Mouse (Mus musculus) monocyte, adult 2 months (primary cell): ENCODE data around the gene Inpp5f.
A peak's percentile ranks its signal among the peaks of the same experiment; 100 is the strongest.
"Not testable (repeated sequence)": the region's sequence is repeated elsewhere in the genome, so short reads cannot be mapped to it uniquely, and the experiment has no call there.

Experiments used
- DNase-seq, 2 experiments: peaks; one replicate each; pipeline ENCODE4 v3.0.0; 2022; ENCODE audit warnings: low spot score in 2 of 2, low read depth in 1 of 2

Gene Inpp5f

DNA sequence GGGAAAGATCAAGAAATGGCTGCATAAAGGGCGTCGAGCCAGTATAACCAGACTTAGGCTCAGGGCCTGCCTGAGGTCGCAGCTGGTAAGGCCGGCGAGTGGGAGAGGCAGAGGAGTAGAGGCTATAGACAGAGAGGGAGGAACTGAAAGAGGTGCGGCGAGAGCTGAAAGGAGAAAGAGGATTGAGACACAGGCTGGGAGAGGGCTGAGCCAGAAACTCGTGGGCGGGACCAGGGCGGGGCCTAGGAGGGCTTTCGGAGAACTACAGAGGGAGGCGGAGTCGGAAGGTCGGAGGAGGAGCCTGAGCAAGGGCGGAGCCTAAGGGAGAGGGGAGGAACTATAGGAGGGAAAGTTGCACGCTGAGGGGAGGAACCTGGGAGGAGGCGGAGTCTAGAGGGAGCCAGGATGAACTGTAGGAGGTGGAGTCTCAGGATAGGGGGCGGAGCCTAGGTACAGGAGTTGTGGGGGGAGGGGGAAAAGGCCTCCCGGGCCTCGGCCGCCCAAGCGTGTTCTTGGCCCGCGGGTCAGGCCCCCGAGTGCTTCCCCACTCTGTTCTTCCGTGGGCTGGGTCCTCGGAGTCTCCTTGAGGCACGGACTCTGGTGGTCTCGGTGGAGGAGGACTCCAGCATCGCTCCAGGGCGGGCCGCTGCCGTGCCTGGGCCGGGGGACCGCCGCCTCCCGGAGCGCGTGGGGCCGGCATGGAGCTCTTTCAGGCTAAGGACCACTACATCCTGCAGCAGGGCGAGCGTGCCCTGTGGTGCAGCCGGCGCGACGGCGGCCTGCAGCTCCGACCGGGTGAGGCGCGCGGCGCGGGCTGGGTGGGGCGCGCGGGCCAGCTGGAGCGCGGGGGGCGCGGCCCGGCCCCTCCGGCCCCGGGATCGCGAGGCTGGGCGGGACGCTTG lies at the start of gene Inpp5f:
TSS of gene Inpp5f (plus strand) at position 432 of the 902 bp plus-strand sequence.
- peak; percentile 99 to 100 for DNase-seq

GRCm38 (mm10) chr7:128563373-128563772 lies 47.8 kb upstream of the Inpp5f start:
- DNase-seq = peak in 1 of 2 experiments; percentile 6

DNA sequence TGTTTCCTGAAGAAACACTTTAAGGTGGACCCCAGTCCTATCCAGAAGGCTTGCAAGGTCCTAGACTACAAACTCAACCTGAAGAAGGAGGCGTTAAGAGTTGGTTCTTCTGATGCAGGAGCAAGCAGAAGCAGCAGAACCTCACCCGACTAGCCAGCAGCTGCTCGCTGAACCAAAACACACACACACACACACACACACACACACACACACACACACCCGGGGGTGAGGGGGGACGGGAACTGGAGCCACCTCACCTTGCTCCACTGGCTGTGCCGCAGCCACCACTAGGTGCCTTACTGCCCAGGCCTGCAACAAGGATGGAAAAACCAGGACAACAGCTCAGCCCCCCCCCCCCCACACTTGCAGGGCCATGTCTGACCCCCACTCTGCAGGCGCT lies 44.8 kb upstream of the Inpp5f start:
- no peak for DNase-seq

DNA sequence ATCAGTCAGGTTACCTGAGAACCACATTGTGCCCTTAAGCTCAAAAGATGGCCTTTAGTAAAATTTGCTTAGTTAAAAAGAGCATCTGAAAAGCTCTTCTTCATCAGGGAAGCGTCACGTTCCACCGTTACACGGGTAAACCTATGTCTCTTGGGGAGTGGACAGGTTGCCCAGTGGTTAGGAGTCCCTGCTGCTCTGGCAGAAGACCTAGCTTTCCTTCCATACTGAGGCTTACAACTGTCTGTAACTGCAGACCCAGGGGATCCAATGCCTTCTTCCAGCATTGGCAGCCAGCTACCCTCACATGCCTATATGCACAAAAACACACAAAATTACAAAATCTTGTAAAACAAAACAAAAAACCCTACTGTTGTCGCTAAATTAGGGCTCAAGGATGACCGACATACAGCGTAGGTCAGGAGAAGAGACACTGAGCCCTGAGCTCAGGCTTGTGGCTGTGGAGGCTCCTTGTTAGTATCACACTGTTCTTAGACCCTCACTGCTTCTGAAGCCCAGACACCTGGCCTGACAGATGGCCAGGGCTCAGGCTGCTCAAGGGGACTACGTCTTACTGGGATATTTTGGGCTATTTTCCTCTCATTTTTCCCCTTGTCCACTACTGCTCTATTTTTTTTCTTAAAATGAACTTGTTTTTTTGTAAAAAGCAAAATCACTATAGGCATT lies 43.4 kb upstream of the Inpp5f start:
- no peak for DNase-seq

- peak; percentile 33 to 40 for DNase-seq
These were observed 41.7 kb upstream of the Inpp5f start for GRCm38 (mm10) chr7:128569429-128569828.

GRCm38 (mm10) chr7:128569987-128570656 lies 41.0 kb upstream of the Inpp5f start:
- DNase-seq = peak; percentile 7 to 21

DNA sequence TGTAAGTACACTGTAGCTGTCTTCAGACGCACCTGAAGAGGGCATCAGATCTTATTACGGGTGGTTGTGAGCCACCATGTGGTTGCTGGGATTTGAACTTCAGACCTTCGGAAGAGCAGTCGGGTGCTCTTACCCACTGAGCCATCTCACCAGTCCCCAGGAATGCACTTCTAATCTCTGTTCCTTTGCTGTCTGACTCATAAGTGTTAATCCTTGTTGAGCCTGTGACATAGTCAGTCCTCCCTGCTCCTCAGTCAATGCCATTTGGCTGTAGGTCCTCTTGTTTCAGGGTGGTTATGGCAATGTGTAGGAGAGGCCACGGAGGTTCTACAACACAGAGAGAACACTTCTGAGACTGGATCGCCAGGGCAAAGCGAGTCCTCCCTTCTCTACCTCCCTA lies 40.5 kb upstream of the Inpp5f start:
- not testable (repeated sequence) for DNase-seq

- no peak for DNase-seq
These were observed 39.1 kb upstream of the Inpp5f start for GRCm38 (mm10) chr7:128572030-128572429.

- DNase-seq = no peak
These were observed 35.9 kb upstream of the Inpp5f start for GRCm38 (mm10) chr7:128575211-128575610.

GRCm38 (mm10) chr7:128575794-128576193 lies 35.3 kb upstream of the Inpp5f start:
- no peak for DNase-seq

- DNase-seq = no peak
These were observed 33.5 kb upstream of the Inpp5f start for GRCm38 (mm10) chr7:128577607-128578006.

- no peak for DNase-seq
These were observed 32.8 kb upstream of the Inpp5f start for GRCm38 (mm10) chr7:128578199-128578945.

- no peak for DNase-seq
These were observed 31.7 kb upstream of the Inpp5f start for GRCm38 (mm10) chr7:128579381-128579780.

DNA sequence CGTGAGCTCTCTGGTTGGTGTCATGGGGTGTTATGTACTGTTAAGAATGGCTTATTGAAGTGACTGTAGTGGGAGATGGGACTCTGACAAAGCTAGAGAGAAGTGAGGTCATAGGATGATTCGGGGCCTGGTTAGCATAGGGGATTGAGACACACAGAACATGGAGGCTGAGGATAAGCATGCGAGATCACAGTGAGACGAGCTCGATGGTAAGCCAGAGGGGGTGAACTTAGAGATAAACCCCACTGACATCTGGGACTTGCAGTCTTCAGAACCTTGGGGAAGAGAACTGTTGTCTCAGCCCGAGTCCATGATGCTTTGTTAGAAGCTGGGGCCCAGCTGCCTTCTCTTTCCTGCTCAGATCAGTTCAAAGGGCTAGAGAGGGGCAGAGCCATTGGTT lies 30.8 kb upstream of the Inpp5f start:
- DNase-seq = no peak

GRCm38 (mm10) chr7:128581864-128582484 lies 29.2 kb upstream of the Inpp5f start:
- no peak for DNase-seq

DNA sequence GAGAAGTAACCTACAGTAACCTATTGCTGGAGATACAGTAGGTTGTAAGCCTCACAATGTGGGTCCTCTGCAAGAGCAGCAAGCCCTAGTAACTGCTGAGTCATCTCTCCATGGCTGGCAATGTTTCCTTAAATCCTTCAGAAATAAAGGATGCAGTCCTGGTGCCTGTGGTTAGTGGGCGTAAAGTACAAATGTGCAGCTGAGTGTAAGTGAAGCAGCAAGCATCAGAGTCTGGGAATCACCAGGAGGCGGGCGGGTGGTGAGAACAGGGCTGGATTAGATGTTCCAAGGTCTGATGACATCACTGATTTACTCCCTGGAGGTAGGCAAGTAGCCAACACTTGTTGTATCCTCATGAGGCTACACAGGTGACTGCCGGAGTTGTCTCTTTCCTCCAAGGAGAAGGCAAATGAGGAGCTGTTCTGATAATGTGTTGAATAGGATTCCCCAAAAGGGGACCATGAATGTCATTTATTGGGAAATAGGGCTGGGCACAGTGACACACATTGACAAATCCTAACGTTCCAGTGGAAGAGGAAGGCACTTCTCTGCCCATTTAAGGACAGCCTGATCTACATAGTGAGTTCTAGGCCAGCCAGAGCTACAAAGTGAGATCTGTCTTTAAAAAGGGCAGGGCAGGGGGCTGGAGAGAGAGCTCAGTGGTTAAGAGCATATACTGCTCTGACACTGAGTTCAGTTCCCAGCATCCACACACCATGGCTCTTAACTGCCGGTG lies 27.7 kb upstream of the Inpp5f start:
- DNase-seq = no peak

DNA sequence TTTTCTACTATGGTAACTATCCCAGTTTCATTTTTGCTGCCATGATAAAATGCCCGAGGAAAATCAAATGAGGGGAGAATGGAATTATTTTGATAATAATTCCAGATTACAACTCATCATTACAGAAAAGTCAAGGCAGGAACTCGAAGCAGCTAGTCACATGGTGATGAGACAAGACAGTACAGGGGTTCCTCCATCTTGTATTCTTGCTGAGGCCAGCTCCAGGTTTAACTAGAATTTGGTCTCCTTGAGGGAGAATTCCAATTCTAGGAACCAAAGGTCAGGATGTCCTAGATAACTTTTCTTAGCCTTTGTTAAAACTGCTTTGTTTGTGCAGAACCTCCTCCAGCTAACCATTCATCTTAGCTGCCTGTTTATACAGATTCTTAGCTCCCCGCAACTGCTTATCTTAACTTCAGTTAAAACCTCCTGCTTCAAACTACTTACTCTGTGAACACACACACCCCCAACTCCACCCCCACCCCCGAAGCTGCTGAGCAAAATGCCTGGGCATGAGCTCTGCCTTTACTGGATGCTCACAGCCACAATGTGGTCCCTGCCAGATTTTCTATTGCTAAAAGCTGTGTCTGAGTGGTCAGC lies 23.7 kb upstream of the Inpp5f start:
- no peak for DNase-seq

- DNase-seq = no peak
These were observed 19.6 kb upstream of the Inpp5f start for GRCm38 (mm10) chr7:128591345-128592084.
